Mouse (Mus musculus): ENCODE measurements around the gene Cdh23.

GRCm38 (mm10) chr10:60287726-60288125, 408.6 kb downstream of the Cdh23 start:
- TF ChIP-seq EP300 (IDR thresholded peaks at IDR 0.05; ENCODE audit: low read depth) (no peak), CTCF (IDR thresholded peaks at IDR 0.05; ENCODE audit: low read depth) (no peak)

Measured in heart, postnatal 0 days (tissue).